Mouse (Mus musculus) hindbrain, embryonic 10.5 days (tissue): ENCODE measurements at regions not wholly inside any gene's neighbourhood (a gene's known extent, or its start where the extent isn't known, plus 50 kb on each side); places are given as distances from the start of the nearest gene placed in this dataset.
A peak's percentile ranks its signal among the peaks of the same experiment; 100 is the strongest.

Experiments used
- DNase-seq: peaks from one replicate; pipeline ENCODE4 v3.0.0-alpha.2; 2017; ENCODE audit warnings: low spot score
- H3K27ac ChIP-seq: fragments of 300-500 bp; sonication (generic); 2 replicates; pipeline ENCODE4 v1.5.1; 2016; ENCODE audit warnings: mild to moderate bottlenecking, moderate library complexity
- H3K27me3 ChIP-seq: fragments of 300-500 bp; sonication (generic); 2 replicates; pipeline ENCODE4 v1.6.1; 2016; ENCODE audit warnings: mild to moderate bottlenecking; ENCODE audit not compliant: poor library complexity, insufficient read depth, severe bottlenecking
- H3K36me3 ChIP-seq: fragments of 300-500 bp; sonication (generic); 2 replicates; pipeline ENCODE4 v1.6.1; 2016; ENCODE audit warnings: mild to moderate bottlenecking, moderate library complexity
- H3K4me1 ChIP-seq: fragments of 300-500 bp; sonication (generic); replicated peaks from 2 replicates; pipeline ENCODE4 v1.6.1; 2016; ENCODE audit warnings: mild to moderate bottlenecking
- H3K4me3 ChIP-seq: fragments of 300-500 bp; sonication (generic); 2 replicates; pipeline ENCODE4 v1.5.1; 2016; ENCODE audit warnings: mild to moderate bottlenecking, moderate library complexity
- H3K9me3 ChIP-seq: fragments of 300-500 bp; sonication (generic); 2 replicates; pipeline ENCODE4 v1.6.1; 2016; ENCODE audit warnings: mild to moderate bottlenecking, moderate library complexity
- WGBS: fragments of 180-500 bp; shearing (Covaris S2); methylation state at CpG from one replicate; pipeline ENCODE4 v1.1.7; 2016; 5-methylcytosine and 5-hydroxymethylcytosine counted together

DNA sequence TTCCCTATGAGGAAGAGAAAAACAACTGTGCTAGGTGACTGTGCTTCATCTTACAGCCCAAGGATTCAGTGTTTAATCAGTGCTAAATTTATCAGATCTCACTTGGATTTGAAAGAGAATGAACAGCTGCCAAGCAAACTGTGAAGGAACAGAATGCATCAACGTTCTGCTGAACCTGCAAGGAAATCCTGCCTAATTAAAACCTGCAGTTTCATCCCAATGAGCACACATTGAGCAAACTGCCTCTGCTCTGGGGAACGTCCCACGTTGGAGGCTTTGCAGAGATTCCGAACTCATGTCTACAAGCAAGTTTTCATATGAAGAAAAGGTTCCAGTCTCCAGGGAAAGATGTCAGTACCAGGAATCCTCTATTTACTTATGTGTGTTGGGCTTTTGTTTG is 171.6 kb upstream of the Pld5 start:
- Histone ChIP-seq H3K9me3 (no peaks in the 10 kb centered on the region), H3K36me3 (no peaks in the 10 kb centered on the region), H3K4me3 (no peak overlapping the region), H3K27me3 (no peaks in the 10 kb centered on the region), H3K27ac (no peak overlapping the region), H3K4me1 (no peaks in the 10 kb centered on the region)
- no peak for DNase-seq
- 76% methylated on average over 4 of the region's 4 CpGs for WGBS

DNA sequence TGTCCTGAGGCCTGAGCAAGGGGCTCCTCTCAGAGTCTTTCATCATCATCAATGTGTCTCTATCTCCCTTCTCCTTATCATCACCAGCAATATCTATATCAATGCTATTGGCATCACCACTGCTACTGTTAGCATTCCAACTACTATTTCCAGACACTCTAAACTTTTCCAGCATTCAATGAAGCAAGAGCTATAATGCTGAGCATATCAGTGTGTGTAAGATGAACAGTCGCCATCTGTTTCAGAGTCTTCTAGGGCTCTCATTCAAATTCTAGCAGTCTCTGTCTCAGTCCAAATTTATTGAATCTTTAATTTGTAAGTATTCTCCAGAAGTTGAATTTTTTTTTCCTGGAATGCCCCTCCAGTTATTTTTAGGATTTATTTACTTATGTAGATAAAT is 168.6 kb upstream of the Pld5 start:
- Histone ChIP-seq H3K36me3 (no peaks in the 10 kb centered on the region), H3K27ac (no peak overlapping the region), H3K4me3 (no peak overlapping the region), H3K4me1 (no peaks in the 10 kb centered on the region), H3K9me3 (no peaks in the 10 kb centered on the region), H3K27me3 (no peaks in the 10 kb centered on the region)
- WGBS: 97% methylated on average over 1 of the region's 1 CpGs
- no peak for DNase-seq

DNA sequence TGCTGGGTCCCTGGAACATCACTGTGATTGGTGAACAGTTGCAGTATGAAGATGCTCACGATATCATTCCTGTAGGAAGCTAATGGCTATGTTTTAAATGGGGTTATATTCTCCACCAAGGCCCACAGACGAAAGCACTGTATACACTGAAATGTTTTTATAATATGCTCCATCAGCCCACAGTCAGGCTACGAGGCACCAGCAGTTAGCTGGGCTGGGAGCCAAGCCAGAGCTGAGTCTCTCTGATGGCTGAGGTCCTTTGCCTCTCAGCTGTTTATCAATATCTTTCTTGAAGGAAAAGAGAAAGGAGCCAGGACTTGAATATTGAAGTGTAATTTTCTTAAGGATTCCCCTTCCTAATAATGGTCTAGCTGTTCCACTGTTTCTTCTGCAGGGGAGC is 165.1 kb upstream of the Pld5 start:
- Histone ChIP-seq H3K4me1 (no peaks in the 10 kb centered on the region), H3K36me3 (no peaks in the 10 kb centered on the region), H3K9me3 (no peaks in the 10 kb centered on the region), H3K27me3 (no peaks in the 10 kb centered on the region), H3K4me3 (no peak overlapping the region), H3K27ac (no peak overlapping the region)
- WGBS: 83% methylated on average over 3 of the region's 3 CpGs
- no peak for DNase-seq

DNA sequence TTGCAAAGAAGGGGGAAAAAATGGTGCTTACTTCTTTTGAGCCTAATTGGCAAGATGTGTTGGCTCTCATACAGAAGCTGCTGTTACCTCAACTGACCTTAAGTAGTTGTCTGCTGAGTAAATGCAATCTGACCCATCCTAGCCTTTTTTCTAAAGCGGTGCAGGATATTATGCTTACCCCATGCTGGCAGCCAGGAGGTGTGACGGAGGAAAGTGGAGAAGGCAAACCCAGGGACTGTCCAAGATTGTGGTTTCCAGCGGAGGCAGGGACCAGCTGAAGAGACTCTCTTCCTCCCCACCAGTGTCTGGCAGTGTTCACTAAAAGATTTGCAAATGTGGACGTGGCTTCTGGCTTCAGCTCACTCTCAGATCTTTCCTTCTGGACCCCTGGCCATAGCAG is 152.7 kb upstream of the Pld5 start:
- Histone ChIP-seq H3K4me1 (no peaks in the 10 kb centered on the region), H3K36me3 (no peaks in the 10 kb centered on the region), H3K27me3 (no peaks in the 10 kb centered on the region), H3K9me3 (no peaks in the 10 kb centered on the region), H3K27ac (no peak overlapping the region), H3K4me3 (no peak overlapping the region)
- peak; percentile 8 for DNase-seq
- 40% methylated on average over 4 of the region's 4 CpGs for WGBS

DNA sequence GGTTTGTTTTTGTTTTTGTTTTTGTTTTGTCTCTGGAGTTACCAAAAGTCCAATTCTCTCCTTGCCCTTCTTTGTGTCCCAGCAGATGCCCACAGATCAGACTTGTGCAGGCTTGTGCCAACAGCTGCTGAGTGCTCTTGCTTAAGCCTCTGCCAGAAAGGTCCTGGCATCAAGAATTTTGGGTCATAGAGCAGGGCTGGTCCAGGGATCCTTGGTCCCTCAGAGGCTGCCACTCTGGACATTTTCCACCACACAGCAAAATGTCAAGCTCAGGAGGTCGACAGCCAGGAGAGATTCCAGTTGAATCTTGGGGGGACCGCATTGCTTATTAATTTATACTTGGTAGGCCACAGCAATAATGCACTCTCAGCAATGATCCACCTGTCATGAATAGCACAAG is 151.9 kb upstream of the Pld5 start:
- 79% methylated on average over 2 of the region's 2 CpGs for WGBS
- no peak for DNase-seq
- Histone ChIP-seq H3K4me3 (no peak overlapping the region), H3K36me3 (no peaks in the 10 kb centered on the region), H3K4me1 (no peaks in the 10 kb centered on the region), H3K27ac (no peak overlapping the region), H3K27me3 (no peaks in the 10 kb centered on the region), H3K9me3 (no peaks in the 10 kb centered on the region)

DNA sequence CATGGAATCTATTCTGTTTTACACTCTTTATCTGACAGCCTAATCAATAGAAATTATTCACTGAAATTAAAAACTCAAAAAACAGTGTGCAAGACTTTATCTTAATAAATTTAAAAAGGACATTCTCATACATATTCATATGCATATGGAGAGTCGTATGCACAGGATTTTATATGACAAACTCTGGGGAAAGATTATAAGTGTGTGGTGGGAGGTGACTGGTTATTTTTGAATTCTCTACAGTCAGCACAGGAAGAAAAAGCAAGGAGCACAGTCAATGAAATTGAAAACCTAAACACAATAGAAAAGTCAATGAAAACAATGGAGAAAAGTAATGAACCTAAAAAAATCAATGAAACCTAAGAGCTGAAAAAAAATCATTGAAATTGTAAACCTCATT is 142.1 kb upstream of the Pld5 start:
- Histone ChIP-seq H3K27ac (no peak overlapping the region), H3K4me1 (no peaks in the 10 kb centered on the region), H3K27me3 (no peaks in the 10 kb centered on the region), H3K4me3 (no peak overlapping the region), H3K36me3 (no peaks in the 10 kb centered on the region), H3K9me3 (no peaks in the 10 kb centered on the region)
- no peak for DNase-seq
- WGBS: 85% methylated on average over 1 of the region's 1 CpGs

DNA sequence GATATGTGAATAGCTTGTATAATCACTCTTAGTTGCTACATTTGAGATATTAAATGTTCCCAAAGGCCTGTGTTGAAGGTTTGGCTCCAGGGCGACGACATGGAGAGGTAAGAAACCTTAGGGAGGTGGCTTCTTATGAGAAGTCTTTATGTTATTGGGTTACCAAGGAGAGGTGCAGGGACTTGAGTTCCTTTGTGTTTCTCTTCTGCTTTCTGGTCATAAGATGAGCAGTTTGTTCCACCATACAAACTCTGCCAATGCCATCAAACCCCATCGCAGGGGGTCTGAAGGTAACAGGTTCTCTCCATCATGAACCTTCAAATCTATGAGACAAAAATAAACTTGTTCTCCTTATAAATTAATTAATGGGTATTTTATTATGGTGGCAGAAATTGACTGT is 129.0 kb upstream of the Pld5 start:
- Histone ChIP-seq H3K36me3 (no peaks in the 10 kb centered on the region), H3K4me3 (no peak overlapping the region), H3K27me3 (no peaks in the 10 kb centered on the region), H3K4me1 (no peaks in the 10 kb centered on the region), H3K27ac (no peak overlapping the region), H3K9me3 (no peaks in the 10 kb centered on the region)
- DNase-seq: no peak
- WGBS: 87% methylated on average over 3 of the region's 3 CpGs

DNA sequence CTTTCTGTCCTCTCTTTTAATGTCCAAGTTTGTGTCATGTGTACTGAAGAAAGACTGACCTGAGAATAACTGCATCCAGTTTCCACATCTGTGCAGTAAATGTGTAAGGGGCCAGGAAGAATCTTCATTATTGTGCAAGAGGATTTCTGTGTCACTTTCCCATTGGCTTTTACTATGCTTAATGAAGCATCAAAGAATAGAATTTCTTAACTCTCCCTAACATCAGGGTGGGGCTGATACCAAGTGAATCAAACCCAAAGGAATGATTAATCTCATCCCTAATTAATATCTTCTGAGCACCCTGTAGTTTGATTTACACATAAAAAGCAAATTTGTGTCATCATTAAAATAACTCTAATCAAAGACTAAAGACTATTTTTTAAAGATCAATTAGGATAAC is 104.5 kb upstream of the Pld5 start:
- H3K27ac ChIP-seq: no peak overlapping the region
- no peak overlapping the region for H3K4me3 ChIP-seq
- H3K4me1 ChIP-seq: no peaks in the 10 kb centered on the region
- H3K27me3 ChIP-seq: no peaks in the 10 kb centered on the region
- DNase-seq: no peak
- H3K36me3 ChIP-seq: no peaks in the 10 kb centered on the region
- no peaks in the 10 kb centered on the region for H3K9me3 ChIP-seq

DNA sequence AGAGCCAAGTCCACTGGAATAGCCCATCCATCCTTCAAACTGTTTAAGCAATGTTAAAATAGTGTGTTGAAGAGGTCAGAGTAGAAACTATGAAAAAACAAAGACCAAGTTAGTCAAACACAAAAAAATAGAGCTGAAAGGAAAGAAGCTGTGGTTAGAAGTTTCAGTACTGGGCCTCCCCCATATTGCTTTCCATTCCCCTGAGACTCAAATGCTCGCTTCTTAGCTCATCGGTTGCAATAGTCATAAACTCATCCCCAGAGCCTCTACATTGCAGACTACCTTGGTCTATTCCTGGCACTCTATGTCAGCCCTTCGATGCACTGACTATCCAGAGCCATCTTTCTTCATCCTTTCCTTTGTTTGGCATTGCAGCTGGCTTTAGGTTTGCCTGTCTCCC is 91.8 kb upstream of the Pld5 start:
- no peak for DNase-seq
- no peaks in the 10 kb centered on the region for H3K9me3 ChIP-seq
- 92% methylated on average over 3 of the region's 3 CpGs for WGBS

DNA sequence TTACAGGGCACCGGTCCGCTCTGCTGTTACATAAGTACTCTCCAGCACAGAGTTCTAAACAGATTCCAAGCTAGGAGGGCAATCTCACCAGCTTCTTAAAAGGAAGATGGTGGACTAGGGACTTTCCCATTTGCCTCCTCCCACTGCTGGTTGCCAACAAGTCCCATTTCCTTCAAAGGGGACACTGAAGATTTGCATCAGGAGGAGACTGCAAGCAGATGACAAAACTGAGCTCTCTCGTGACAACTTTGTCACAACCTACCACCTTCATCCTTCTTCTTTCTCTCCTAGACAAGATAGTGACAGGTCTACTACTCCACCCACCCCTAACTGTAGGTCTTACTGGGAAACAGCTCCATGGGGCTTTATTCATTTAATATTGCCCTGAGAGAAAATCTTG is 85.8 kb upstream of the Pld5 start:
- Histone ChIP-seq H3K27me3 (no peaks in the 10 kb centered on the region), H3K36me3 (no peaks in the 10 kb centered on the region), H3K4me3 (no peak overlapping the region), H3K9me3 (no peaks in the 10 kb centered on the region), H3K4me1 (no peaks in the 10 kb centered on the region), H3K27ac (no peak overlapping the region)
- 94% methylated on average over 3 of the region's 3 CpGs for WGBS
- no peak for DNase-seq

More for the DNA sequence above, 91.8 kb upstream of the Pld5 start:
- H3K4me1 ChIP-seq: no peaks in the 10 kb centered on the region
- H3K4me3 ChIP-seq: no peak overlapping the region
- H3K27me3 ChIP-seq: no peaks in the 10 kb centered on the region
- no peaks in the 10 kb centered on the region for H3K36me3 ChIP-seq
- H3K27ac ChIP-seq: no peak overlapping the region

DNA sequence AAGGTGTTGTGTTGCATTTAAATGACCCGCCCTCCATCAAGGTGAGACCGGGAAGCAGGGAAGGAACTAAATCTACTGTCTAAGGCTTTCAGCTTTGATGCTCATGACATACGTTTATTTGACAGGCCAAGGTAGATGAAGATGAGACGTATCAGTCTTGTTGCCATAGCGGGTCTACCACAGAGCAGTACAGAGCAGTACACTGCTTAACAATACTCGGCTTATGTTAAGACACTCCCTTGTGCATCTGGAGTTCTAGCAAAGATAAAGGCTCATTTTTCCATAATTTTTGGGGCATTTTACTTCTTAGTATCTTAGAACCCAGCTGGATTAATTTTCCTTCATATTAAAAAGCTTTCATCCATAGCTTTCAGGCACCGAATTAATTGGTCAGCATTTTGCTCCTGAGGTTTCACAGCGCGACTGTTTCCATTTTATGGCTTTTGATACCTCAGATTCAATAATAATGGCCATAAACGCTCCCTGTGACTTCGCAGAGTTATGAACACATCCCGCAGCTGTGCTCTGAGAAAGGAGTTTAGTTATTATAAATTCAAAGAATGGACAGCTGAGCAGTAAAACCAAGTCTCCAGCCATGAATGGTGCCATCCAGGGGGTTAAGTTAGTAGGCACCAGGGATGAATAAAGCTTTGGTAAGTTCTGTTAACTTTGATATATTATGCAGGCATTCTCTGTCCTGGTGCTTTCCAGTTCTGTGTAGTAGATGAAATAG is 85.0 kb upstream of the Pld5 start:
- 86% methylated on average over 12 of the region's 12 CpGs for WGBS
- Histone ChIP-seq H3K27me3 (no peaks in the 10 kb centered on the region), H3K4me3 (no peak overlapping the region), H3K9me3 (no peaks in the 10 kb centered on the region), H3K27ac (no peak overlapping the region), H3K4me1 (peaks cover 5% of the 10 kb centered on the region), H3K36me3 (no peaks in the 10 kb centered on the region)
- no peak for DNase-seq

DNA sequence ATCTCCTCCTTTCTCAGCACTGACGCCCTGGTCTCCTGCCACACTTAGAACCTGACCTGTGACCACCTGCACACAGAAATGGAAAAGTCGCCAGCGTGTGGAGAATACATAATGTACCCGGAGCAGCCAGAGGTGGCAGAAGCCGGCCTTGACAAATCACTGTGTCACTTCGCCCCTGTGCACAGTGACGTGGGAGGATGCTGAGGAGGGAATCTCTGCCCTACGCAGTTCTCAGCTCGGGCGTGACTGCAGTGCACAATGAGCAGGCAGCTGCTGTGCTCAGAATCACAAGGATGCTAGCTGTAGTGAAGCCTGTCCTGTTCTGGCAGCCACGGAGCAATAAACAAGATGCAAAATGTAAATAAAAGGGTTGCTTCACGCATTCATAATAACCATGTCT is 80.2 kb upstream of the Pld5 start:
- Histone ChIP-seq H3K27ac (peak overlapping the region; percentile 6), H3K4me3 (no peak overlapping the region), H3K36me3 (no peaks in the 10 kb centered on the region), H3K4me1 (peaks cover 10% of the 10 kb centered on the region), H3K27me3 (no peaks in the 10 kb centered on the region), H3K9me3 (no peaks in the 10 kb centered on the region)
- DNase-seq: peak; percentile 6
- 56% methylated on average over 12 of the region's 12 CpGs for WGBS

DNA sequence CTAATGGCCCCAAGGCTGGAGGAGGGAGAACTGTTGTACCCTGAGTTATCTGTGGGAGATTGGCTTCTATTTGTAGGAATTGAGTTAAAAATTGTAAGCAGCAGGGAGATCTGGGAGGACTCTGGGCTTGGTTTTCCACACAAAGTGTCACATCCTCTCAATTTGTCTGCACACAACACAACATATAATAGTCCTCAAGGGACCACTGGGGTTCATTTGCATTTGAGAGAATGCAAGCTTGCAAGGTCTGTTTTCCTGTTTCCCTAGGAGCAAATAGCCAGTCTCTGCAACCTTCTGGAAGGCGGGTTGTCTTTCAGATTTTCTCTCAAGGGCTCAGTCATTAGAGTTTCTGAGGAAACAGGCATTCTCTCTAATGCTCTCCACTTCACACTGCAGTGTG is 79.8 kb upstream of the Pld5 start:
- 60% methylated on average over 1 of the region's 1 CpGs for WGBS
- no peak for DNase-seq
- Histone ChIP-seq H3K9me3 (no peaks in the 10 kb centered on the region), H3K27ac (peak overlapping the region; percentile 6; the same call in 1 of the 2 replicates), H3K4me3 (no peak overlapping the region), H3K27me3 (no peaks in the 10 kb centered on the region), H3K36me3 (no peaks in the 10 kb centered on the region), H3K4me1 (peaks cover 12% of the 10 kb centered on the region)

DNA sequence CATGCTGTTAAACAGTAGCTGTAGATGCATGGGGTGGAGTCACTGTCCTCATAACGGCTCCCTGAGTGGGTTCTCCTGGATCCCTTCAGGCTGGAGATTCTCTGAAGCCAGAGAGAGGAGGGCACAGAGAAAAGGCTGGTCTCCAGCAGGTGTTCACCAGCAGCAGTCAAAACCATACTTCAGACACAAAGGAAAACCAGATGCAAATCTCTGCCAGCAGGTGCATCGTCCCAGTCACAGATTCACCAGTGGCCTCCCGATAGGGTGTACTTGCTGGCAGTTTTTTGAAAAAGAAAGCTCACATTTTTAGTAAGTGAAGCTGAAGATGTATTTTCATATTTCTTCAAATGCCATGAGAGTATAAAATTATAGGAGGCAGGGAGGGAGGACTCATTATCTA is 77.6 kb upstream of the Pld5 start:
- Histone ChIP-seq H3K36me3 (no peaks in the 10 kb centered on the region), H3K27ac (no peak overlapping the region), H3K9me3 (no peaks in the 10 kb centered on the region), H3K4me3 (no peak overlapping the region), H3K4me1 (peaks cover 15% of the 10 kb centered on the region), H3K27me3 (no peaks in the 10 kb centered on the region)
- DNase-seq: no peak
- 69% methylated on average over 3 of the region's 3 CpGs for WGBS
